Mouse (Mus musculus): ENCODE measurements at regions not wholly inside any gene's neighbourhood (a gene's known extent, or its start where the extent isn't known, plus 50 kb on each side); places are given as distances from the start of the nearest gene placed in this dataset.

GRCm38 (mm10) chr2:174868186-174868585 lies 107.8 kb downstream of the Edn3 start:
- no peak overlapping the region for H3K9ac ChIP-seq (ENCODE audit: low read depth, low read length)
- H3K4me3 ChIP-seq (replicated peaks; ENCODE audit: low read depth, low read length) = no peak overlapping the region
- no peaks in the 10 kb centered on the region for H3K27me3 ChIP-seq (ENCODE audit: insufficient read depth, low read length)
- no peaks in the 10 kb centered on the region for H3K36me3 ChIP-seq (ENCODE audit: insufficient read depth, low read length)
- H3K4me1 ChIP-seq (replicated peaks; ENCODE audit: insufficient read depth, low read length) = no peaks in the 10 kb centered on the region
- H3K27ac ChIP-seq = peak overlapping the region; percentile 60; the same call in 1 of the 2 replicates
- 37% methylated on average over 3 of the region's 3 CpGs for WGBS
- ATAC-seq (replicated peaks; ENCODE audit: low FRiP score, low read depth) = no peak
- no peaks in the 10 kb centered on the region for H3K9me3 ChIP-seq (replicated peaks; ENCODE audit: low read length)
- no peak overlapping the region for H3K4me2 ChIP-seq (ENCODE audit: low read length)
- TF ChIP-seq CTCF (IDR thresholded peaks at IDR 0.05; ENCODE audit: low read depth) = no peak
- DNase-seq (ENCODE audit: low spot score) = peak; percentile 68

- H3K27ac ChIP-seq = peak overlapping the region; percentile 60
- no peak overlapping the region for H3K4me3 ChIP-seq (replicated peaks; ENCODE audit: low read depth, low read length)
- ATAC-seq (replicated peaks; ENCODE audit: low FRiP score, low read depth) = no peak
- H3K4me2 ChIP-seq (ENCODE audit: low read length) = no peak overlapping the region
- no peaks in the 10 kb centered on the region for H3K4me1 ChIP-seq (replicated peaks; ENCODE audit: insufficient read depth, low read length)
- no peaks in the 10 kb centered on the region for H3K27me3 ChIP-seq (ENCODE audit: insufficient read depth, low read length)
- H3K9ac ChIP-seq (ENCODE audit: low read depth, low read length) = no peak overlapping the region
- TF ChIP-seq CTCF (IDR thresholded peaks at IDR 0.05; ENCODE audit: low read depth) = no peak
- H3K9me3 ChIP-seq (replicated peaks; ENCODE audit: low read length) = no peaks in the 10 kb centered on the region
- no peaks in the 10 kb centered on the region for H3K36me3 ChIP-seq (ENCODE audit: insufficient read depth, low read length)
- no peak for DNase-seq (ENCODE audit: low spot score)
- 40% methylated on average over 8 of the region's 8 CpGs for WGBS
Observed at GRCm38 (mm10) chr2:174868743-174869369, 108.4 kb downstream of the Edn3 start.

- TF ChIP-seq CTCF (IDR thresholded peaks at IDR 0.05; ENCODE audit: low read depth) = peak; percentile 50
- Histone ChIP-seq H3K9ac (ENCODE audit: low read depth, low read length) (no peak overlapping the region), H3K36me3 (ENCODE audit: insufficient read depth, low read length) (no peaks in the 10 kb centered on the region), H3K27ac (no peak overlapping the region), H3K4me2 (ENCODE audit: low read length) (no peak overlapping the region), H3K4me3 (replicated peaks; ENCODE audit: low read depth, low read length) (no peak overlapping the region), H3K9me3 (replicated peaks; ENCODE audit: low read length) (no peaks in the 10 kb centered on the region), H3K27me3 (ENCODE audit: insufficient read depth, low read length) (no peaks in the 10 kb centered on the region), H3K4me1 (replicated peaks; ENCODE audit: insufficient read depth, low read length) (no peaks in the 10 kb centered on the region)
- DNase-seq (ENCODE audit: low spot score) (no peak), ATAC-seq (replicated peaks; ENCODE audit: low FRiP score, low read depth) (no peak)
- 83% methylated on average over 5 of the region's 5 CpGs for WGBS
Observed at GRCm38 (mm10) chr2:174870284-174870683, 109.9 kb downstream of the Edn3 start.

GRCm38 (mm10) chr2:174871225-174871624 lies 110.8 kb downstream of the Edn3 start:
- no peak for TF ChIP-seq CTCF (IDR thresholded peaks at IDR 0.05; ENCODE audit: low read depth)
- Histone ChIP-seq H3K27me3 (ENCODE audit: insufficient read depth, low read length) (no peaks in the 10 kb centered on the region), H3K9ac (ENCODE audit: low read depth, low read length) (no peak overlapping the region), H3K9me3 (replicated peaks; ENCODE audit: low read length) (no peaks in the 10 kb centered on the region), H3K4me2 (ENCODE audit: low read length) (no peak overlapping the region), H3K4me1 (replicated peaks; ENCODE audit: insufficient read depth, low read length) (no peaks in the 10 kb centered on the region), H3K4me3 (replicated peaks; ENCODE audit: low read depth, low read length) (no peak overlapping the region), H3K27ac (no peak overlapping the region; the same call in 1 of the 2 replicates), H3K36me3 (ENCODE audit: insufficient read depth, low read length) (no peaks in the 10 kb centered on the region)
- DNase-seq (ENCODE audit: low spot score) (no peak), ATAC-seq (replicated peaks; ENCODE audit: low FRiP score, low read depth) (no peak)
- WGBS = 67% methylated on average over 10 of the region's 10 CpGs

GRCm38 (mm10) chr2:174871844-174872243 lies 111.4 kb downstream of the Edn3 start:
- H3K9ac ChIP-seq (ENCODE audit: low read depth, low read length) = no peak overlapping the region
- 67% methylated on average over 3 of the region's 3 CpGs for WGBS
- no peak overlapping the region for H3K27ac ChIP-seq
- TF ChIP-seq CTCF (IDR thresholded peaks at IDR 0.05; ENCODE audit: low read depth) = no peak
- no peak overlapping the region for H3K4me3 ChIP-seq (replicated peaks; ENCODE audit: low read depth, low read length)
- H3K27me3 ChIP-seq (ENCODE audit: insufficient read depth, low read length) = no peaks in the 10 kb centered on the region
- H3K4me1 ChIP-seq (replicated peaks; ENCODE audit: insufficient read depth, low read length) = no peaks in the 10 kb centered on the region
- no peak overlapping the region for H3K4me2 ChIP-seq (ENCODE audit: low read length)
- DNase-seq (ENCODE audit: low spot score) = peak; percentile 50
- H3K9me3 ChIP-seq (replicated peaks; ENCODE audit: low read length) = no peaks in the 10 kb centered on the region
- ATAC-seq (replicated peaks; ENCODE audit: low FRiP score, low read depth) = 0 out of 2 replicates have a peak, but pooled peaks have one; percentile 35
- H3K36me3 ChIP-seq (ENCODE audit: insufficient read depth, low read length) = no peaks in the 10 kb centered on the region

- DNase-seq (ENCODE audit: low spot score) (no peak), ATAC-seq (replicated peaks; ENCODE audit: low FRiP score, low read depth) (no peak)
- Histone ChIP-seq H3K27me3 (ENCODE audit: insufficient read depth, low read length) (no peaks in the 10 kb centered on the region), H3K9me3 (replicated peaks; ENCODE audit: low read length) (no peaks in the 10 kb centered on the region), H3K27ac (no peak overlapping the region), H3K4me1 (replicated peaks; ENCODE audit: insufficient read depth, low read length) (no peaks in the 10 kb centered on the region), H3K9ac (ENCODE audit: low read depth, low read length) (no peak overlapping the region), H3K4me2 (ENCODE audit: low read length) (no peak overlapping the region), H3K36me3 (ENCODE audit: insufficient read depth, low read length) (no peaks in the 10 kb centered on the region), H3K4me3 (replicated peaks; ENCODE audit: low read depth, low read length) (no peak overlapping the region)
- 41% methylated on average over 5 of the region's 5 CpGs for WGBS
- no peak for TF ChIP-seq CTCF (IDR thresholded peaks at IDR 0.05; ENCODE audit: low read depth)
Observed at GRCm38 (mm10) chr2:174876886-174877285, 116.5 kb downstream of the Edn3 start.

- Histone ChIP-seq H3K4me1 (replicated peaks; ENCODE audit: insufficient read depth, low read length) (no peaks in the 10 kb centered on the region), H3K27me3 (ENCODE audit: insufficient read depth, low read length) (no peaks in the 10 kb centered on the region), H3K4me2 (ENCODE audit: low read length) (no peak overlapping the region), H3K36me3 (ENCODE audit: insufficient read depth, low read length) (no peaks in the 10 kb centered on the region), H3K9ac (ENCODE audit: low read depth, low read length) (no peak overlapping the region), H3K27ac (no peak overlapping the region), H3K9me3 (replicated peaks; ENCODE audit: low read length) (no peaks in the 10 kb centered on the region), H3K4me3 (replicated peaks; ENCODE audit: low read depth, low read length) (no peak overlapping the region)
- DNase-seq (ENCODE audit: low spot score) (peak; percentile 45), ATAC-seq (replicated peaks; ENCODE audit: low FRiP score, low read depth) (no peak)
- WGBS = 18% methylated on average over 4 of the region's 4 CpGs
- TF ChIP-seq CTCF (IDR thresholded peaks at IDR 0.05; ENCODE audit: low read depth) = no peak
Observed at GRCm38 (mm10) chr2:174878979-174879378, 118.6 kb downstream of the Edn3 start.
